Mouse (Mus musculus) G1E-ER4 (cell line): ENCODE measurements around the gene Serp2. TPM values are rescaled to one million over a fixed set of nuclear protein-coding genes. Genes with fewer than 3 reads are reported as not detected.

ENCODE experiments used
- GATA1 ChIP-seq: IDR thresholded peaks from one replicate; pipeline ENCODE4 v1.8.0; 2012; ENCODE audit warnings: low read length, inconsistent platforms
- polyA plus RNA-seq: library from polyadenylated mRNA; stranded (reverse); fragments of >175 nt; gene quantifications from 2 replicates; pipeline ENCODE4 v1.2.3, GENCODE M21; 2012

The Serp2 gene
- polyA plus RNA-seq: not detected in 2 replicates

DNA sequence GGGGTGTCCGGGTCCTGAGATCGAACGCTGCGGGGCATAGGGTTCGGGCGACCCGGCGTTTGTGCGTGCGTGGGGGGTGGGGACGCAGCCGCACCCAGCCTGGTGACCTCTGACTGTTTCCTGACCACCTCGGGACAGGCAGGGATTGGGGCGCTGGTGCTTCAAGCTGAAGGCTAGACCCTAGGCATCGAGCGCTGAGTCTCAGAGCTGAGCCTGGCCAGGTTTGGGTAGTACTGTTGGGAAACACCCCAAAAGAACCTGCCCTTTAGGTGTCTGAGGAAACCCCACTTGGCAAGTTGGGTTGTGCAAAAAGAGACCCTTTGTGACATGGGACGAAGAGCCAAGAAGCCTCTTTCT, at the start of gene Serp2:
Serp2 (minus strand) TSS at position 38 of the 357 bp plus-strand sequence.
- no peak for TF ChIP-seq GATA1

DNA sequence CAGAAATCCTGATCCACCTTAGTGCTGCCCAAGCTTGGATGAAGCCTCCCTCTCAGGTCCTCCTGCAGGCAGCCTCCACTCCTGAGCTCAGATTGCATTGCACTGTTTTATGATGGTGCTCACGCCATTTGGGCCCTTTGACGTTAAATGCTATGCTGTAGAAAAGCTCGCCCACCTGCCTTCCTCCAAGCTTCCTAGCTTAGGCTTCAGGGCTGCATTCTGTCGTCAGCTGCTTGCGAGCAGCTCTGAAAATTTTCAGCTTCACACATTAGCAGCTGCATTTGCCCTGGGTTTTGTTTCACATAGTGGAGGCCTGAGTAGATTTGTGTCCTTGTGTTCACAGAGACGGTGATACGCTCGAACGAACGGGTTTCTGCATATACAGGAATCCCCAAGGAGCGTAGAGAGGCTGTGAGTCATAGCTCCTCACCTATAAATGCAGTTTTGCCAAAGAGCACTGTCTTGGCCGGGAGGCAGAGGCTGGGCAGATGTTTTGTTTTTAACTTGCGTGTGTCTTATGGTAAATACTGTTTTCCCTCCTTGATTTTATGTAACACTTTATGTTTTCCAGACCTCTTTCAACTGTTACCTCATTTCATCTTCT, 49.3 kb upstream of the Serp2 start:
- no peak for TF ChIP-seq GATA1

DNA sequence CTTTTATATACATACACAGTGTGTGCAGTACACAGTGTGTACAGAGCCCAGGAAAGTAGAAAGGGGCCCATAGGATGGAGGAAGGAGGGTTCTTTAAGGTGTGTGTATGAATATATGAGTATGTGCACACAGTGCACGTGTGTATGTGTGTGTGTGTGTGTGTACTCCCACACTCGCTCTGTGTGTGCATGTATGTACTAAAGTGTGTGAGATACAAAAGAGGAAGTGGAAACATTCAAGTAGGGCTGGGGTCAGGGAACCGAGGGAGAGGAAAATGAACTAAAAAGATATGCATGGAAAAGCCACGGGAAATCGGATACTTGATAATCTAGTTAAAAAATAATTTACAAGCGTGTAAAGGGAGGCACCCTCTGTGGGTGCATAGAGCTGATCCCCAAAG, 47.3 kb upstream of the Serp2 start:
- TF ChIP-seq GATA1: no peak

DNA sequence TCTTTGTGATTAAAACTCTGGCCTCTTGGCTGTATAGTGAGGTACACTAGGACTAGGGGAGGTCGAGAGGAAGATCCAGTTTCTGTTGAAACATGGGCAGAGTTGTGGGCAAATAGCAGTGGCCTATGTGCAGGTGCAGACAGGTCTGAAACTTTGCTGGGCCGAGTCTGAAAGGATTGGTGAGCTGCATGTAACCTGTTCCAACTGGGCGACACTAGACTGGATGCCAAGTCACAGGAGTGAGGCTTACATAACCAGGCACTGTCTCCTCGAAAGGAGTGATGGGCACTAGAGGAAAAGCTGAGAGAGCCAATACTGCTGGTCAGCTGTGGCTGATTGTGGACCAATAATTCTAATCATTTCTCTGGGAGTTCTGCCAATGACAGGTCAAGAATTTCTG, 45.0 kb upstream of the Serp2 start:
- TF ChIP-seq GATA1: no peak

DNA sequence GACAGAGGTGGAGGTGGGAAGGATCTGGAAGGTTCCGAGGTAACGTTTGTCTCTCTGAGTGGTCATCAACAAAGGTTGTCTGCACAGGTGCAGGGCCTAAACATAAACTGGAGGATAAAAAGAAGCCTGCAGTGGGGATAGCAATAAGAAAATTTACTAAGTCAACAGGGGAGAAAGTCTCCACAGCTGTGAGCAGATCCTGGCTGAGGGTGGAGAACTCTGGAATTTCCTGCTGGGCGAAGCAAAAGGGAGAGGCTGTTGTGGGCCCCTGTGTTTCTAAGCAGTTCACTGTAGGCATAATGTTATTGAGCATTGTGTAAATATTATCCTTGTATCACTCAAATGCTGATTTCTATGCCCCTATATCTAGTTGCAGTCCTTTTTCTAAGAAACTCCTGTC, 43.7 kb upstream of the Serp2 start:
- no peak for TF ChIP-seq GATA1

DNA sequence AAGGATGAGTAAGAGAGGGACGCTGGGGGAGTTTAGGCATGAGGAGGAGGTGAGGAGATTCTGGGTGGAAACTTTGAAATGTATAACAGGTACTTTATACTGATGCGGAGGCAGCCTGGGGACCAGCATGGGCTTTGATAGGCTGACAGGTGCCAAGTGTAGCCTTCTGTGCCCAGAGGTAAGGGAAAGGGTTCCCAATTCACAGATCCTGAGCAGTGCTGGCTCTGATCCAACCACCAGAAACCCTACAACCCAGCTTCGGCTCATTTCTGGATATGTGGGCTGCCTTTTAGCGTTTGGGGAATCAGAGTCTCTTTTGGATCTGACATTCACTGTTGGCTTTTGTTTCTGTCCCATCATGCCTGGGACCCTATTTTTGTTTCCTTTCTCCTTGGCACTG, 43.0 kb upstream of the Serp2 start:
- no peak for TF ChIP-seq GATA1

DNA sequence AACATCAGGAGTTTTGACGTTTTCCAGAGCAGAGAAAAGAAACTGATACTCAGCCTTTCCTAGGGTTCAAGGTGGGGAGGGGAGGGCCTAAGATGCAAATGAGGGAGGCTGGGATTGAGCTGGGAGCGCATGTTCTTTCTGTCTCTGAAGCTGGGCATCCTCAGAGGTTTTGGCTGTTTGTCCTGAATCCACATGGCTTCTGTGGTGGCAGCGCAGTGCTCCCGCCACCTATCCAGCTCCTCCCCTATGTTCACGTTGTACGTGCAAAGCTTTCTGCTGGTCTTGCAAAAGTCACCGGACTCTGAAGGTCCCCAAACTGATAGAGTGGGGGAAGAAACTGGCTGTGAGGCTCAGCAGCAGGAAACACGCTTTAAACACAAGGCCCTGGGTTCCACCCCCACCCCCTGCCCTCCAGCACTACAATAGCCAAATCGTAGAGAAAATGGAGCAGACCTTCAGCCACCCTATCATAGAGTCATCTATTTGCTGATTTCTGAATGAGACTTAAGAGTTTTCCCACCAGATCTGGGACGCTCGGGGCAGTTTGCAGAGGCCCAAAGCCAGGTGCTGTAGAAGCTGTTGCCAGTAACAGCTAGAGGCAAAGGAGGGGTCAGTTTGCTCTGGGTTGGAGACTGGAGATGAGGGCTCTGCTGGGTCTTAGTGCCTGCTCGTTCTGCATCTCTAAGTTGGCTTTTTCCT, 42.0 kb upstream of the Serp2 start:
- no peak for TF ChIP-seq GATA1

DNA sequence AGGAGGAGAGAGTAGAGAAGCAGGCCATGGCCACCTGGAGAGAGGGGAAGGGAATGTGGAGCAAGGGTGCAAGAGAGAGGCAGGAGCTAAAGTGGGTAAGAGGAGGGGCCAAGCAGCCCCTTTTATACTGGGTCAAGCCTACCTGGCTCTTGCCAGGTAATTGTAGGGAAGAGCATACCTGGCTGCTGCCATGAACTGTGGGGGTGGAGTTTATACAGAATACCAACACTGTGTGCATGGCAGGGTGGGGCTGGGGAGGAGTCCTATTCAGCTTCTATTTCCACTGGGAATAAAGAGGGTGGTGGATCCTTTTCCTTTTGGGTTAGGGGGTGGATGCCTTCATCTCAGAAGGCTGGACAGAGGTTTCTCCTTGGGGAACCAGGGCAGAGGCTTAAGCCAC, 41.1 kb upstream of the Serp2 start:
- no peak for TF ChIP-seq GATA1

DNA sequence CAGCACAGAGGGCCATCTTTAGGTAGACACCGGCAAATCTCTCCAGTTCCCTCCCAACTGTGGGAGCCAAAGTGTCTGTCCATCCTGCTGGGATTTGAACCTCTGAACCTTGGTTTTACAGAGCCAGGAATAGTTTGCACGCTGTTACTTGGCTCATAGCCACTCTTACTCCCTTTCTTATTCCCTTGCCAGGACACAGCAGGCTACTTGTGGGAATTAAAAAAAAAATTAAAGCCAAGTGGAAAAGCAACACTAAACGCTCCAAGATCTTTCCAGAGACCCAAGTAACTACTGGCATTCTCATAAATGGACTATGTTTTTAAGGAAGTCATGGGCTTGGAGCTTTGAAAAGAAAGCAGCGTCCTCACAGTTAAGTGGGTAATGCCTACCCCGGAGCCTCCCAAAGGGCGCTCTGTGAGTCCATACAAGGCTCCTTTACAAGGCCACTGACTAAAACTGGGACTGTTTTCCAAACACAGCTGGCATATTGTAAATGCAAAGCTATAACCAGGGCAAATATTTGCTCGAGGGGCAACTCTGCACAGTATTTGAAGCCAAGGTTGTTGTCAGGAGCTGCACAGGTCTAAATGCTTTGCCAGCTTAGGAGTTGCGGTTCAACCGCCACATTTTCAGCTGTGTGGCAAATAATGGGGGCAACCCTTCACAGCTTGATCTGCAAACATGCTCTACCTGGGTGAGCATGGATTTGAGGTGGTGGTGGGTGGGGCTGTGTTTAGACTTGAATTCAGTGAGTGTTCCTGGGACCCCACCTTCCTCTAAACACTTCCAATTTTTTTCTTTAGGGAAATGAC, 38.6 kb upstream of the Serp2 start:
- TF ChIP-seq GATA1: no peak

DNA sequence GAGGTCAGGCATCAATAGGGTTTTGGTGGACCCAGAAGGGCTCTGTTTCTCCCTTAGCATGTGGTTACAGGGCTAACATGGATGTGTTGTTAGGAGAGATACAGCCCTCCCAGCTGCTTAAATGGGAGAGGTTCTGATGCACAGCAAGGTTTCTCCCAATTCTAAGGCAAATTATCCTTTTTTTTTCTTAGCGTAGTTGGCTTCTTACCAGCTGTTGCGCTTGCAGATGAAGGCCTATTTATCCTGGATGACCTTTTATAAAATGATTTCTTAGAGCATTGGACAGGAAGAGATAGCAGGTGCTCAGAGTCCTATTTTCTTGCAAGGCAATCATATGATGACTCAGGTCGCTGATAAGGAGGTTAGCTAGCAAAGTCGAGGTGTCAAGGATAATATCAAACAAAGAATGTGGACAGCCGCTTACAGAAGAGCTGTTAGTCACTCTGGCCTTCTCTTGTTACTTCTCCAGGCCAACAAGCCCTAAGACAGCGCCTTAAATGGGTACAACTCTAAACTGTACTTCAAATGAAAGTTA, 37.7 kb upstream of the Serp2 start:
- TF ChIP-seq GATA1: no peak

DNA sequence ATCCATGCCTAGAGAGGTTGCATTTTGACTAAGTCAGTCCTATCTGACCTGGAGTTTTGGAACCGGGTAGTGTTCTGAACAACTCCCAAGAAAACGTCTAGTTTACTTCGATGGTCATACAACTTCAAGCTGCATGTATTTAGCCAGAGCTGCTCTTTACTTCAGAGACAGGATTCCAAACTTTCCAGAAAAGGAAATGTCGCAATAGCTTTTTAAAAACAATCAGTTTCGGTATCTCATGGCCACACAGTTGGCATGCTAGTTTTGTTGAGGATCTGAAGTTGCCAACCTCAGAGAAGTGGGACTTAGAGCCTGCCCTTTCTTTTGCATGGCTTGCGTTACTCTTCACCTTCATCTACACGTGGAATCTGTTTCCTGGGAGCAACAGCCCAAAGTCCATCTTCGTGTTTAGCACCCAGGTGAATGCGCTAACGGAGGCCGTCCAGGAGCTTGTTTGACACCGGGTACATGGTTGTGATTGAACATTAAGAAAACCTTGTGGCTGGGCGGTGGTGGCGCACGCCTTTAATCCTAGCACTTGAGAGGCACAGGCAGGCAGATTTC, 37.0 kb upstream of the Serp2 start:
- TF ChIP-seq GATA1: no peak

DNA sequence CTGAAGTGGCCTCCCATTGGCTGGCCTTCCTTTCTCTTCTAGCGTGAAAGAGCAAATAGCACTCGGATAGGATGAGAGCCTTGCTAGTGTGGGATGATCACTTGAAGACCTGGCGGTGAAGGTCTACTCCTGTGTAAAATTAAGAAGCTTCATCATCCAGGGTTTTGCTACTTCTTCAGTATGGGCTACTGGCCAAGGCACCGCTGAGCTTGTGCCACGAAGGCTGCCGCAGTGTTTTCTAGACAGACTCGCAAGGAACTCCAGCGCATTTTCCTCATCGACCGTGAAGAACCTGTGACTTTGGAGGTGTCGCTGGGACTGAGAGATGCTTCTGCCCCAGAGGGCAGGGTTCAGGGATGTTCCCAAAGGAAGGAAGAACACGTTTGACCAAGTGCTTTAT, 36.0 kb upstream of the Serp2 start:
- no peak for TF ChIP-seq GATA1

DNA sequence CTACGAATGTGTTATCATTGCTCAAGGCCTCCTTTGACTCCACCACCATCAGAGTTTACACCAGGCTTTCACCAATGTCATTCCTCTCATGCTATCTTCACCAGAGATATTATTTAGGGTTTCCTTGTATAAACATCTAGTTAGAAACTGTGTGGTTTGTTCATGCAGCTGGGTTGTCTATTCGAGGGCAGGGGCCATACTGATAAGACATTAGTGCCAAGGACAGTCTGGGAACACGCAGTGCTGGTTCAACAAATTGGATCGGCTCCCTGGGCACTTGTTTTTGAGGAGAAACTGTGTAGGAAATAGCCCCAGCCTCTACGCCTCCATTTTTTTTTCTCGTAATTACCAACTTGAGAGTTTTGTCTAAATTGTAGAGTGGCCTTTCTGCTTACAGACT, 35.4 kb upstream of the Serp2 start:
- TF ChIP-seq GATA1: no peak

DNA sequence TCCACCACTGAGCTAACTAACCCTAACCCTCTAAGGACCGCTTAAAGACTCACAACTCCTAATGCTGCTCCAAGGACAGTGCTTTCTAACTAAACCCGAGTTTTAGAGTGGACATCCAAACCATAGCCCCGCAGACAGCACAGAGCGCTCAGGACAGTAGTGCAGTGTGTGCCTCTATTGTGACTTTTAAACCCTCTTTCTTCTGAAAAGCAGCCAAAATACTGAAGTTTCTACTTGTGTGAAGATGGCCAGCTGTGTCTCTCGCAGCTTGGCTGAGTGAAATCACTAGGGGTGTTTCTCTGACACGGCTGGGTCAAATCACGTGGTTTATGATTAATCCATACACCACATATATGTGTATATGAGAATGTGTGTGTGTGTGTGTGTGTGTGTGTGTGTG, 33.4 kb upstream of the Serp2 start:
- TF ChIP-seq GATA1: no peak

DNA sequence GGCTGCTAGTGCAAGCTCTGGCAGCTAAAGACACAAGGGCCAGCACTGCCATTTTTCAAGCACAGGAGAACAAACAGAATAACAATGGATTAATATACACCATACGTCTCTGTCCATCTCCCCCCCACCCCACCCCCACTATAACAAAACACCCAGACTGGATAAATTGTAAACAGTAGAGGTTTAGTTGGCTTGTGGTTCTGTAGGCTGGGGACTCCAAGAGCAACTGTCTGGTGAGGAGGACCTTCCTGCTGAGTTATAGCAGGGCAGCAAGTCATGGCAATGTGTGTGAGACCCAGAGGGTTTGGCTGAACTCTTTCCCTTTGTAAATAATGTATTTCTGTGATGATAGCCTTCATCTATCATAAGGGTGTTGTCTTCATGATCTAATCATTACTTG, 33.0 kb upstream of the Serp2 start:
- no peak for TF ChIP-seq GATA1

DNA sequence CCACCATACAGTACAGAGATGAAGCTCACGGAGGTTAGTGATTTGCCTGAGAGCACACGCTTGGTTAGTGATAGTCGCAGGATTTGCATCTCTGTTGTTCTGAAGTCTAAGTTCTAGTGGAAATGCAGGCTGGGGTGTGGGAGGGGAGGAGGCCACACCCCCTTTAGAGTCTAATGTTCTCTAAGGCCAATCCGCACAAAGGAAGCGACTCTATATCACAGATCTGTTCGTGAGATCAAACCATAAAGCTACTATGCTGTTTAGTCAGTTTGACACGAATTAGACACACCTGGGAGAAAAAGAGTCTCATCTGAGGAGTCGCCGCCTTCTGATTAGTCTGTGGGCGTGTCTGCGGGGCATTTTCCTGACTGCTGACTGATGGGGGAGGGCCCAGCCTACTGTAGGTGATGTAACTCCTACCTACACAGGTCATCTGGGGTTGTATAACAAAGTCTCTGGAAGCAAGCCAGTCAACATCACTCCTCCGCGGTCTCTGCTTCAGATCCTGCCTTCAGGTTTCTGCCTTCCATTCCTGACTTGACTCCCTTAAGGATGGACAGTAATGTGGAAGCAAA, 29.2 kb upstream of the Serp2 start:
- TF ChIP-seq GATA1: no peak
